Comparison of ENCODE assay signal across 17 mouse cellular contexts in genomic region chr1:38789988-38790602, GRCm38 (mm10). TPM values are rescaled to one million over a fixed set of nuclear protein-coding genes. Genes with fewer than 3 reads are reported as not detected.
A peak's percentile ranks its signal among the peaks of the same experiment; 100 is the strongest.
DNase-seq lines count a peak whose midpoint lies in the region; ATAC-seq lines count a peak whose summit lies in the region.
"Had no signal": no experiment of that assay in that cellular context is flagged by ENCODE, and none has a peak within 500 bp of the region (broad histone marks: within the 10 kb centered on the region; RNA-seq: fewer than 3 reads in every experiment).

No protein-coding gene starts in this region.

- H3K27me3 ChIP-seq in hindbrain, embryonic 11.5 days (ENCODE audit: control insufficient read depth, insufficient read depth, low read length) = no peaks in the 10 kb centered on the region
- H3K27me3 ChIP-seq in midbrain, embryonic 13.5 days = no peaks in the 10 kb centered on the region
- H3K27me3 ChIP-seq: CH12.LX; heart, embryonic 15.5 days; kidney, embryonic 15.5 days had no signal

- no peak overlapping the region for H3K9ac ChIP-seq in hindbrain, embryonic 11.5 days (ENCODE audit: low read depth, low read length)
- no peak overlapping the region for H3K9ac ChIP-seq in midbrain, embryonic 13.5 days (replicated peaks)
- H3K9ac ChIP-seq: heart, embryonic 15.5 days; kidney, embryonic 15.5 days; liver, embryonic 13.5 days had no signal

- 33% methylated on average over 7 of the region's 7 CpGs for WGBS in hindbrain, embryonic 11.5 days
- WGBS in midbrain, embryonic 13.5 days = 55% methylated on average over 7 of the region's 7 CpGs

- ATAC-seq in hindbrain, embryonic 11.5 days (ENCODE audit: low FRiP score) = peak; percentile 85
- peak; percentile 59 for ATAC-seq in midbrain, embryonic 13.5 days
- ATAC-seq: activated CD4-positive, CD25-positive, alpha-beta regulatory T cell, adult 4 months; inflammation-experienced regulatory T-cells, adult 6 months had no signal

- H3K4me1 ChIP-seq in hindbrain, embryonic 11.5 days (replicated peaks; ENCODE audit: control insufficient read depth, insufficient read depth, low read length) = 0 out of 2 replicates have a peak, but pooled peaks cover 2% of the 10 kb centered on the region
- peaks cover 21% of the 10 kb centered on the region for H3K4me1 ChIP-seq in midbrain, embryonic 13.5 days (replicated peaks)
- H3K4me1 ChIP-seq: heart, embryonic 15.5 days; liver, embryonic 13.5 days had no signal

- DNase-seq in retina, postnatal 1 day = peak; percentile 20
- no peak for DNase-seq in retina, embryonic 14.5 days (ENCODE audit: low spot score)
- DNase-seq in hindbrain, embryonic 11.5 days (ENCODE audit: low spot score) = peak; percentile 71
- no peak for DNase-seq in thymus, postnatal 36 days
- no peak for DNase-seq in gastrocnemius, postnatal 36 days
- DNase-seq in right cerebral cortex, adult 2 months (ENCODE audit: low spot score in 2 of 2) = no peak
- DNase-seq: cerebellum, adult 11 months; layer of hippocampus, adult 9-11 months; liver, embryonic 13.5 days; lung, postnatal 14 days had no signal

- H3K4me3 ChIP-seq in hindbrain, embryonic 11.5 days (ENCODE audit: low read depth, low read length) = no peak overlapping the region
- no peak overlapping the region for H3K4me3 ChIP-seq in midbrain, embryonic 13.5 days (replicated peaks)
- H3K4me3 ChIP-seq: erythroblast, embryonic 14.5 days; heart, embryonic 15.5 days; kidney, embryonic 15.5 days; liver, embryonic 13.5 days had no signal

- H3K9me3 ChIP-seq in hindbrain, embryonic 11.5 days (ENCODE audit: control insufficient read depth, low read length) = no peaks in the 10 kb centered on the region
- no peaks in the 10 kb centered on the region for H3K9me3 ChIP-seq in midbrain, embryonic 13.5 days
- H3K9me3 ChIP-seq: heart, embryonic 15.5 days; kidney, embryonic 15.5 days; liver, embryonic 13.5 days had no signal

- peak overlapping the region; percentile 80 for H3K27ac ChIP-seq in hindbrain, embryonic 11.5 days (ENCODE audit: low read depth, low read length)
- H3K27ac ChIP-seq in midbrain, embryonic 13.5 days = peak overlapping the region; percentile 52
- H3K27ac ChIP-seq: heart, embryonic 15.5 days; kidney, embryonic 15.5 days; liver, embryonic 13.5 days had no signal

- intact Hi-C loops in gastrocnemius, postnatal 36 days (cut with DNase I) = loop anchor here (5.0 kb wide), 1 partner anchor 603 kb away; no protein-coding TSS in a partner anchor

- H3K4me2 ChIP-seq in hindbrain, embryonic 11.5 days (replicated peaks; ENCODE audit: low read depth, low read length) = no peak overlapping the region
- H3K4me2 ChIP-seq in midbrain, embryonic 13.5 days (replicated peaks) = no peak overlapping the region
- H3K4me2 ChIP-seq: heart, embryonic 15.5 days; kidney, embryonic 15.5 days; liver, embryonic 13.5 days had no signal

- H3K36me3 ChIP-seq in hindbrain, embryonic 11.5 days (ENCODE audit: control insufficient read depth, insufficient read depth, low read length) = no peaks in the 10 kb centered on the region
- H3K36me3 ChIP-seq in midbrain, embryonic 13.5 days = peaks cover 9% of the 10 kb centered on the region
- H3K36me3 ChIP-seq: heart, embryonic 15.5 days; kidney, embryonic 15.5 days; liver, embryonic 13.5 days had no signal

RNA-seq across cellular contexts. Expression of gene Lonrf2, which starts 46.4 kb away (rescaled TPM):
- polyA plus RNA-seq in hindbrain, embryonic 11.5 days (2014; fragmentation: Nextera tagmentation; extraction: Ambion mirVana) = 4.2 and 5.0 TPM in 2 replicates
- 12.5 and 14.1 TPM in 2 replicates for polyA plus RNA-seq in midbrain, embryonic 13.5 days (2015; fragmentation: Nextera tagmentation; extraction: Ambion mirVana)
- under 1 TPM; 0.28 to 0.42 TPM for total RNA-seq in gastrocnemius, postnatal 36 days (2021)
- total RNA-seq: CH12.LX had no signal
- polyA plus RNA-seq: activated CD4-positive, CD25-positive, alpha-beta regulatory T cell, adult 4 months; erythroblast, embryonic 14.5 days; inflammation-experienced regulatory T-cells, adult 6 months had no signal

Comparison
In these comparisons a context has a peak if more than half of its experiments do, and no peak if none do; other contexts are left out.
1. DNase-seq: peak in retina, postnatal 1 day (single experiment) and hindbrain, embryonic 11.5 days (single experiment); none in retina, embryonic 14.5 days (single experiment), thymus, postnatal 36 days (0 of 2), gastrocnemius, postnatal 36 days (0 of 2) and right cerebral cortex, adult 2 months (0 of 2).